Mouse (Mus musculus) heart, adult 18-20 months (tissue): ENCODE data around the gene Faf2. TPM values are rescaled to one million over a fixed set of nuclear protein-coding genes. Genes with fewer than 3 reads are reported as not detected.

Experiments used
- DNase-seq, 2 experiments: peaks; one replicate each; pipeline ENCODE4 v3.0.0; 2021 to 2022; ENCODE audit warnings: mixed read lengths in 1 of 2
- total RNA-seq, 2 experiments: library from RNA; stranded (reverse); gene quantifications; 2 replicates each; pipeline ENCODE4 v1.2.3; 2021

Faf2 gene
- total RNA-seq, 2 experiments from 2014 or later: 23.1 to 26.4 TPM

GRCm38 (mm10) chr13:54680184-54680853, 58.7 kb downstream of the Faf2 start:
- no peak for DNase-seq

- no peak for DNase-seq
These were observed 59.7 kb downstream of the Faf2 start for GRCm38 (mm10) chr13:54681291-54681690.

GRCm38 (mm10) chr13:54683301-54683700, 61.7 kb downstream of the Faf2 start:
- DNase-seq: no peak

GRCm38 (mm10) chr13:54684140-54684896, 62.7 kb downstream of the Faf2 start:
- no peak for DNase-seq

- DNase-seq: peak in 1 of 2 experiments; percentile 60
These were observed 63.6 kb downstream of the Faf2 start for GRCm38 (mm10) chr13:54685174-54685573.

- no peak for DNase-seq
These were observed 64.8 kb downstream of the Faf2 start for GRCm38 (mm10) chr13:54686139-54687053.

GRCm38 (mm10) chr13:54687096-54687495, 65.5 kb downstream of the Faf2 start:
- peak; percentile 85 to 89 for DNase-seq

- DNase-seq: peak; percentile 98
These were observed 66.2 kb downstream of the Faf2 start for GRCm38 (mm10) chr13:54687575-54688424.

- no peak for DNase-seq
These were observed 68.7 kb downstream of the Faf2 start for GRCm38 (mm10) chr13:54690151-54690740.

GRCm38 (mm10) chr13:54691737-54692136, 70.2 kb downstream of the Faf2 start:
- peak in 1 of 2 experiments; percentile 39 for DNase-seq

- no peak for DNase-seq
These were observed 71.3 kb downstream of the Faf2 start for GRCm38 (mm10) chr13:54692711-54693557.

GRCm38 (mm10) chr13:54693558-54694347, 72.2 kb downstream of the Faf2 start, which contains the start of gene Rnf44:
Gene Rnf44 (minus strand): TSS chr13:54693907.
- DNase-seq: peak; percentile 97 to 99

GRCm38 (mm10) chr13:54694348-54695060, 72.9 kb downstream of the Faf2 start:
- peak; percentile 93 to 95 for DNase-seq

- DNase-seq: no peak
These were observed 74.1 kb downstream of the Faf2 start for GRCm38 (mm10) chr13:54695479-54696230.

GRCm38 (mm10) chr13:54701243-54701642, 79.7 kb downstream of the Faf2 start, which contains the start of gene Cdhr2:
Gene Cdhr2 (plus strand): TSS chr13:54701461.
- no peak for DNase-seq

GRCm38 (mm10) chr13:54702507-54702906, 80.9 kb downstream of the Faf2 start:
- no peak for DNase-seq

- DNase-seq: no peak
These were observed 83.3 kb downstream of the Faf2 start for GRCm38 (mm10) chr13:54704890-54705289.

GRCm38 (mm10) chr13:54710866-54711265, 89.3 kb downstream of the Faf2 start:
- DNase-seq: no peak
